Mouse (Mus musculus) heart, postnatal 0 days (tissue): ENCODE measurements around the gene Msto1. TPM values are rescaled to one million over a fixed set of nuclear protein-coding genes. Genes with fewer than 3 reads are reported as not detected.
A peak's percentile ranks its signal among the peaks of the same experiment; 100 is the strongest.

ENCODE experiments used
- ATAC-seq: fragments of 200-750 bp; cut with Nextera tagmentation; 2 replicates; pipeline ENCODE4 v1.8.0; 2017; ENCODE audit warnings: low read depth, moderate number of reproducible peaks, moderate library complexity; ENCODE audit not compliant: insufficient read depth
- DNase-seq: peaks from one replicate; pipeline ENCODE4 v3.0.0-alpha.2; 2016; ENCODE audit warnings: low spot score
- H3K27ac ChIP-seq: fragments of 300-500 bp; sonication (generic); 2 replicates; pipeline ENCODE4 v1.5.1; 2014; ENCODE audit warnings: low read depth, mild to moderate bottlenecking
- H3K27me3 ChIP-seq: fragments of 300-500 bp; sonication (generic); 2 replicates; pipeline ENCODE4 v1.6.1; 2014; ENCODE audit warnings: low read length, mixed read lengths; ENCODE audit not compliant: control insufficient read depth, insufficient read depth
- H3K36me3 ChIP-seq: fragments of 300-500 bp; sonication (generic); replicated peaks from 2 replicates; pipeline ENCODE4 v1.6.1; 2014; ENCODE audit warnings: low read length, mixed read lengths; ENCODE audit not compliant: control insufficient read depth, insufficient read depth
- H3K4me1 ChIP-seq: fragments of 300-500 bp; sonication (generic); 2 replicates; pipeline ENCODE4 v1.6.1; 2014; ENCODE audit warnings: antibody characterized with exemption; ENCODE audit not compliant: control insufficient read depth, insufficient read depth
- H3K4me2 ChIP-seq: fragments of 300-500 bp; sonication (generic); 2 replicates; pipeline ENCODE4 v1.6.1; 2014; ENCODE audit warnings: low read depth, mild to moderate bottlenecking, low read length, moderate library complexity
- H3K4me3 ChIP-seq: fragments of 300-500 bp; sonication (generic); 2 replicates; pipeline ENCODE4 v1.5.1; 2014; ENCODE audit warnings: low read depth, low read length
- H3K9ac ChIP-seq: fragments of 300-500 bp; sonication (generic); replicated peaks from 2 replicates; pipeline ENCODE4 v1.6.1; 2014; ENCODE audit warnings: low read depth, low read length, mixed read lengths
- H3K9me3 ChIP-seq: fragments of 300-500 bp; sonication (generic); replicated peaks from 2 replicates; pipeline ENCODE4 v1.6.1; 2016; ENCODE audit warnings: low read length; ENCODE audit not compliant: control insufficient read depth
- CTCF ChIP-seq: IDR thresholded peaks from 2 replicates; pipeline ENCODE4 v1.5.1; 2016; ENCODE audit warnings: antibody characterized with exemption, control low read depth, low read depth
- EP300 ChIP-seq: IDR thresholded peaks from 2 replicates; pipeline ENCODE4 v1.6.1; 2016; ENCODE audit warnings: antibody characterized with exemption, low read depth
- WGBS: fragments of 180-500 bp; shearing (Covaris S2); extraction: QIAGEN DNeasy Blood & Tissue Kit; methylation state at CpG from one replicate; pipeline ENCODE4 v1.1.7; 2014; 5-methylcytosine and 5-hydroxymethylcytosine counted together
- polyA plus RNA-seq: library from polyadenylated mRNA; unstranded; fragments of >200 nt; fragmentation: Nextera tagmentation; extraction: Ambion mirVana; gene quantifications from 2 replicates; pipeline ENCODE4 v1.2.1, GENCODE M21; 2015
- total RNA-seq: library from RNA; depleted of rRNA; stranded (reverse); fragments of >200 nt; gene quantifications from 2 replicates; pipeline ENCODE4 v1.2.3, GENCODE M21; 2014; ENCODE audit warnings: low replicate concordance

Gene Msto1
- total and polyA plus RNA-seq, 2 experiments from 2014 or later, result 36.6 to 51.9 TPM

GRCm38 (mm10) chr3:88950576-88951326, 37.0 kb upstream of the Msto1 start, which contains the start of the genes Ash1l and Dap3:
TSS of gene Ash1l (plus strand) at chr3:88950622.
TSS of gene Dap3 (minus strand) at chr3:88951181.
- H3K4me2 ChIP-seq, result peak within 1 kb of the TSS; percentile 74
- H3K27ac ChIP-seq, result peak within 1 kb of the TSS; percentile 99
- H3K4me3 ChIP-seq, result peak within 1 kb of the TSS; percentile 96
- peaks cover 17% of the 10 kb centered on the region for H3K4me1 ChIP-seq
- H3K36me3 ChIP-seq, result no peaks in the 10 kb centered on the region
- H3K27me3 ChIP-seq, result no peaks in the 10 kb centered on the region
- DNase-seq, result peak; percentile 77
- peak; percentile 35 for TF ChIP-seq CTCF
- TF ChIP-seq EP300, result peak; percentile 49; the same call in 1 of the 2 replicates
- no peaks in the 10 kb centered on the region for H3K9me3 ChIP-seq
- under 1% methylated on average over 33 of the region's 64 CpGs for WGBS
- ATAC-seq, result peak; percentile 74
- peak within 1 kb of the TSS; percentile 87 for H3K9ac ChIP-seq

- peak overlapping the region; percentile 96 for H3K4me3 ChIP-seq
- H3K27me3 ChIP-seq, result no peaks in the 10 kb centered on the region
- no peaks in the 10 kb centered on the region for H3K9me3 ChIP-seq
- H3K4me2 ChIP-seq, result peak overlapping the region; percentile 74
- no peaks in the 10 kb centered on the region for H3K36me3 ChIP-seq
- TF ChIP-seq EP300, result no peak; the same call in 1 of the 2 replicates
- 0 out of 2 replicates have a peak, but pooled peaks have one; percentile 9 for TF ChIP-seq CTCF
- H3K9ac ChIP-seq, result peak overlapping the region; percentile 87
- peak overlapping the region; percentile 99 for H3K27ac ChIP-seq
- DNase-seq (peak; percentile 90), ATAC-seq (peak; percentile 83)
- peaks cover 17% of the 10 kb centered on the region for H3K4me1 ChIP-seq
- WGBS, result under 1% methylated on average over 52 of the region's 92 CpGs
These were observed 36.2 kb upstream of the Msto1 start for GRCm38 (mm10) chr3:88949786-88950575.

- Histone ChIP-seq H3K4me2 (no peak overlapping the region), H3K9ac (no peak overlapping the region), H3K36me3 (peaks cover 21% of the 10 kb centered on the region), H3K27ac (no peak overlapping the region), H3K4me3 (no peak overlapping the region), H3K4me1 (peaks cover 10% of the 10 kb centered on the region), H3K27me3 (no peaks in the 10 kb centered on the region), H3K9me3 (no peaks in the 10 kb centered on the region)
- DNase-seq, result no peak
- 82% methylated on average over 4 of the region's 4 CpGs for WGBS
- no peak for ATAC-seq
- TF ChIP-seq CTCF (no peak), EP300 (no peak)
These were observed 30.3 kb upstream of the Msto1 start for GRCm38 (mm10) chr3:88944109-88944508.

GRCm38 (mm10) chr3:88942316-88942880, 28.6 kb upstream of the Msto1 start:
- Histone ChIP-seq H3K4me2 (no peak overlapping the region), H3K4me3 (no peak overlapping the region), H3K27ac (no peak overlapping the region), H3K27me3 (no peaks in the 10 kb centered on the region), H3K4me1 (no peaks in the 10 kb centered on the region), H3K9ac (no peak overlapping the region), H3K9me3 (no peaks in the 10 kb centered on the region), H3K36me3 (peaks cover 31% of the 10 kb centered on the region)
- ATAC-seq (no peak), DNase-seq (no peak)
- TF ChIP-seq CTCF (no peak), EP300 (no peak)
- WGBS, result 85% methylated on average over 10 of the region's 10 CpGs

GRCm38 (mm10) chr3:88939749-88940148, 25.9 kb upstream of the Msto1 start:
- Histone ChIP-seq H3K4me3 (no peak overlapping the region), H3K4me2 (no peak overlapping the region), H3K4me1 (no peaks in the 10 kb centered on the region), H3K27ac (no peak overlapping the region), H3K27me3 (no peaks in the 10 kb centered on the region), H3K9me3 (no peaks in the 10 kb centered on the region), H3K36me3 (peaks cover 50% of the 10 kb centered on the region), H3K9ac (no peak overlapping the region)
- WGBS, result 56% methylated on average over 3 of the region's 3 CpGs
- TF ChIP-seq EP300, result no peak
- peak; percentile 60 for TF ChIP-seq CTCF
- ATAC-seq, result peak; percentile 49; the same call in 1 of the 2 replicates
- peak; percentile 87 for DNase-seq
